Mouse (Mus musculus) lung, embryonic 14.5 days (tissue): Measurements from ENCODE around the gene Paxx. TPM values are rescaled to one million over a fixed set of nuclear protein-coding genes. Genes with fewer than 3 reads are reported as not detected.

Experiments used
- ATAC-seq: fragments of 200-750 bp; cut with Nextera tagmentation; 2 replicates; pipeline ENCODE4 v1.8.0; 2017; ENCODE audit warnings: mild to moderate bottlenecking, moderate TSS enrichment, moderate library complexity; ENCODE audit not compliant: insufficient read depth
- DNase-seq: peaks from one replicate; pipeline ENCODE4 v3.0.0-alpha.2; 2015
- H3K27ac ChIP-seq: fragments of 300-500 bp; sonication (generic); 2 replicates; pipeline ENCODE4 v1.5.1; 2014; ENCODE audit warnings: low read depth, mild to moderate bottlenecking, moderate library complexity
- H3K27me3 ChIP-seq: fragments of 300-500 bp; sonication (generic); 2 replicates; pipeline ENCODE4 v1.6.1; 2014; ENCODE audit warnings: low read length, control low read depth; ENCODE audit not compliant: insufficient read depth
- H3K36me3 ChIP-seq: fragments of 300-500 bp; sonication (generic); 2 replicates; pipeline ENCODE4 v1.6.1; 2014; ENCODE audit warnings: control low read depth; ENCODE audit not compliant: insufficient read depth
- H3K4me1 ChIP-seq: fragments of 300-500 bp; sonication (generic); 2 replicates; pipeline ENCODE4 v1.6.1; 2014; ENCODE audit warnings: antibody characterized with exemption, control low read depth; ENCODE audit not compliant: insufficient read depth
- H3K4me2 ChIP-seq: fragments of 300-500 bp; sonication (generic); 2 replicates; pipeline ENCODE4 v1.6.1; 2014; ENCODE audit warnings: mild to moderate bottlenecking
- H3K4me3 ChIP-seq: fragments of 300-500 bp; sonication (generic); 2 replicates; pipeline ENCODE4 v1.5.1; 2014; ENCODE audit warnings: low read depth, low read length
- H3K9ac ChIP-seq: fragments of 300-500 bp; sonication (generic); 2 replicates; pipeline ENCODE4 v1.6.1; 2014
- H3K9me3 ChIP-seq: fragments of 300-500 bp; sonication (generic); 2 replicates; pipeline ENCODE4 v1.6.1; 2016; ENCODE audit warnings: low read depth, low read length, control low read depth
- CTCF ChIP-seq: IDR thresholded peaks from 2 replicates; pipeline ENCODE4 v1.5.1; 2016; ENCODE audit warnings: antibody characterized with exemption, low read depth
- WGBS: fragments of 180-500 bp; shearing (Covaris S2); extraction: QIAGEN DNeasy Blood & Tissue Kit; methylation state at CpG from one replicate; pipeline ENCODE4 v1.1.7; 2014; 5-methylcytosine and 5-hydroxymethylcytosine counted together
- polyA plus RNA-seq: library from polyadenylated mRNA; unstranded; fragments of >200 nt; fragmentation: Nextera tagmentation; extraction: Ambion mirVana; gene quantifications from 2 replicates; pipeline ENCODE4 v1.2.1, GENCODE M21; 2014

Gene Paxx
- polyA plus RNA-seq, 1 experiment from 2014 or later, result 15.8 TPM

DNA sequence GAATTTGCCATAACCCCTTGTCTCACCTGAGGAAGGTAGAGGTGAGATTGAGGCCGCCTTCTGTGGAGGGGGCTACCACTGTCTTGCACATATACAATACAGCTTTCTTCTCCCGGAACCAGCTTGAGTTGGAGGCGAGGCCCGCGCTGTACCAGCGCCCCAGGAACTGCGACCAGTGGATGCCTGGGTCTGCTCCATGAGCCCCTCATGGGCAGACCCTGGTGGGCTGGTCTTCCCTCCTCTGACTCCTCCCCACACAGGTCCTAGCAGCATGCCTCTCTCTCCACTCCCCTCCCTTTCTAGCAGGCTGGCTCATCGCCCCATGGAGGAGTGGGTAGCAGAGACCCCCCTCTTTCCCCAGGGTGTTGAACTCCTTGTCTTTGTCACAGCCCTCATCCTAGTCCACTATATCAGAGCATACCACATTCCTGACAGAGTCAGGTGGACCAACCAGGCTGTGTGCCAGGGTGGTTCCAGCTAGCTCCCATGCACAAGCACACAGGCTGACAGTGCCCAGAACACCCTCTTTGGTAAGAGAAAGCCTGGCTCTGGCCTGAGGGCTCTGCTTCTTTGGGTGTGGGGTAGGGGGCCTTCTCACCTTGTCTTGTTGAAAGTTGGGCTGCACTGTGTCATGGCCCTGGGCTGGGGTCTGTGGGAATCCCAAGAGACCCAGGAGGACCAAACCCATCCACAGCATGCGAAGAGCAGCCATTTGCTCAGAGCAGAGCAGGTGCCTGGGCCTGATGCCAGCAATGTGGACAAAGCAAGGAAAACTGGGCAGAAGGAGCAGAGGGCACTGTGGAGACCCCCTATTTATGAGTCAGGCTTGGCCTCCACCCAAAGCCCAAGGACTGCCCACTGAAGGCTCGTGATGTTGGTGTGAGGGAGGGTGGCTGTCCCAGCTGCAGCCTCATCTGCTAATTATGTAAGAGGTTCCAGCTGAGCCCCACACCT lies 8.3 kb upstream of the Paxx start:
- Histone ChIP-seq H3K27me3 (no peaks in the 10 kb centered on the region), H3K4me1 (no peaks in the 10 kb centered on the region), H3K36me3 (no peaks in the 10 kb centered on the region), H3K9me3 (no peaks in the 10 kb centered on the region), H3K4me2 (no peak overlapping the region), H3K4me3 (no peak overlapping the region), H3K9ac (no peak overlapping the region), H3K27ac (no peak overlapping the region)
- TF ChIP-seq CTCF, result no peak
- peak; percentile 13 for DNase-seq
- 63% methylated on average over 10 of the region's 10 CpGs for WGBS
- ATAC-seq, result peak; percentile 42

DNA sequence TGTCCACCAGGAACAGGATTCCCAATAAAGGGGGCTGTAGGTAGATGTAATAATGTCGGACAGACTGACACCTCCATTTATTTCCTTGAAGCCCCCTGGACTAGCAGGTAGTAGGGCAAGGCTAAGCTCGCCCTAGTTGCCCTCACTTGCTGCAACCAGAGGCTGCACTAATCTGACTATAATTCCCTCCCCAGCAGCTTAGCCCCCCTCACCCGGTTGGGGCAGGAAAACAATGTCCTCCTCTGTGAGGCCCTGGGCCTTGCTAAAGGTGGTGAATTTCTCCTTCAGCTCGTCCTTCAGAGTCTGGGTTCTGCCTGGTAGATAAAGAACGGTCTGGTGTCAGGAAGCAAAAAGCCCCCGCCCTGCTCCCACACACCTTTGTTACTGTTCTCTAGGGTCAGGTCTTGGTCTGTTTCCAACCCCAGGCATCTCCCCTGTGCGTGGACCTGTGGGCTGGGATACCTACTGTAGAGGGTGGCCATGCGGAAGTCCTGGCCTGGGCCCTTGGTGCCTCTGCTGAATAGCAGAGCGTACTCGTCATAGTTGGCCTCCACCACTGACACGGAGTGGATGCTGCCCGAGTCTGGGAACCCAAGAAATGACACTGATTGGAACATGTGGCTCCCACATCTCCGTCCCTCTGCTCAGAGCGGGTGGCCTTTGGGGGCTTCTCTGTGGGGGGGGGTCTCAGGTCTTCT lies 6.9 kb upstream of the Paxx start:
- Histone ChIP-seq H3K27me3 (no peaks in the 10 kb centered on the region), H3K4me1 (no peaks in the 10 kb centered on the region), H3K4me2 (no peak overlapping the region), H3K36me3 (no peaks in the 10 kb centered on the region), H3K9ac (no peak overlapping the region), H3K9me3 (no peaks in the 10 kb centered on the region), H3K4me3 (no peak overlapping the region), H3K27ac (no peak overlapping the region)
- TF ChIP-seq CTCF, result no peak
- no peak for DNase-seq
- no peak for ATAC-seq
- WGBS, result 72% methylated on average over 14 of the region's 14 CpGs

DNA sequence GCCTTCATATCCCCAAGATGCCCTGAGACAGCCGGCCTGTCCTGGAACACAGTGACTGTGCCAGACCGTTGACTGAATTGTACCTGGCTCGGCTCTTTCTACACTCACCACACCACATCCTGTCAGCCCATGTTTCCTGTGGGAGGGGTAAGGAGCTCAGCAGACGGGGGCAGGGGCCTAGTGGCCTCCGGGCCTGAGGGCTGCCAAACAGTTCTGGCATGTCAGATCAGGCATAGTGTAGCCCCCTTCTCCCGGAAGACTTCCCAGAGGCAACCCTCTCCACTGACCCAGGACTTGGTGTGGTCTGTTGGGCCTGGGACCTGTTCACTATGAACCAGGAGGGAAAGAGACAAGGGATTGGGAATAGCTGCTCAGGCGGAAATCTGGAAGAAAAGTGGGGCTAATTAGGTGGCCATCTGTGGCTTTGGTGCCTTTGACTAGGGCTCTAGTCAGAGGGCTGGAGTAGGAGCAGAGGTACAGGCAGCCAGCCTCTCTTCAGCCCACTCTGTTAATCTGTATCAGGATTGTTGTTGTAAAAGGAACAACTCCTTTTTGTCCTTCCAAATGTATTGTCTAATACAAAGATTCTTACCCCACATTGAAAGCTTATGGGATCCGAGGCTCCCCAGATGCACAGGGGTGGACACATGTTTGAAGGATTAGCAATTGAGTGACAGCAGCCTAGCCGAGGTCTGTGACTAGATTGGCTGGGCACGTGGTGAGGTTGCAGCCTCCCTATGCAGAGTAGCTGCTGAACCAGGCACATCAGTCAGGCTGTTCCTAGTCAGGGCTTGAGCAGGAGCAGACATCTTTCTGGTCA lies 5.1 kb upstream of the Paxx start:
- no peak for ATAC-seq
- H3K9me3 ChIP-seq, result no peaks in the 10 kb centered on the region
- no peak overlapping the region for H3K4me3 ChIP-seq
- WGBS, result 48% methylated on average over 10 of the region's 10 CpGs
- H3K36me3 ChIP-seq, result no peaks in the 10 kb centered on the region
- H3K27ac ChIP-seq, result no peak overlapping the region
- H3K27me3 ChIP-seq, result no peaks in the 10 kb centered on the region
- no peaks in the 10 kb centered on the region for H3K4me1 ChIP-seq
- no peak overlapping the region for H3K4me2 ChIP-seq
- TF ChIP-seq CTCF, result no peak
- DNase-seq, result peak; percentile 4
- H3K9ac ChIP-seq, result no peak overlapping the region

DNA sequence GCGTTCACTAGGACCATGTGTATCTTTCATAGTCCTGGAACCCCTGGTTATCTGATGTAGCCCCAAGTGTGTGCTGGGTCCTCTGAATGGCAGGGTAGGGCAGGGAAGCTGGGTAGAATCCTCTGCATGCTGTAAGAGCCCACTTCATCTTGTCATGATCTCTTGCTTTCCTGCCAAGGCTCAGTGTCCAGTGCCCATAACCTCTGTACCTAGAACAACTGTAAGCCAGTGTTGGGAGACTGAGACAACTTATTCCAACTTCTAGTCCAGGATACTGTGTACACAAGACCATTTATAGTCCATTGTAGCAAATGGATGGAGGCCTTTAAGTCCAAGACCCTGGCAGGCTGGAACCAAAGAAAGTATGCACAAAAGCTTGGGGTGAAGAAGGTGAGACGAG lies 4.4 kb upstream of the Paxx start:
- Histone ChIP-seq H3K4me1 (no peaks in the 10 kb centered on the region), H3K4me2 (no peak overlapping the region), H3K27me3 (no peaks in the 10 kb centered on the region), H3K9me3 (no peaks in the 10 kb centered on the region), H3K36me3 (no peaks in the 10 kb centered on the region), H3K27ac (no peak overlapping the region), H3K9ac (no peak overlapping the region), H3K4me3 (no peak overlapping the region)
- 78% methylated on average over 2 of the region's 2 CpGs for WGBS
- no peak for TF ChIP-seq CTCF
- no peak for DNase-seq
- no peak for ATAC-seq

DNA sequence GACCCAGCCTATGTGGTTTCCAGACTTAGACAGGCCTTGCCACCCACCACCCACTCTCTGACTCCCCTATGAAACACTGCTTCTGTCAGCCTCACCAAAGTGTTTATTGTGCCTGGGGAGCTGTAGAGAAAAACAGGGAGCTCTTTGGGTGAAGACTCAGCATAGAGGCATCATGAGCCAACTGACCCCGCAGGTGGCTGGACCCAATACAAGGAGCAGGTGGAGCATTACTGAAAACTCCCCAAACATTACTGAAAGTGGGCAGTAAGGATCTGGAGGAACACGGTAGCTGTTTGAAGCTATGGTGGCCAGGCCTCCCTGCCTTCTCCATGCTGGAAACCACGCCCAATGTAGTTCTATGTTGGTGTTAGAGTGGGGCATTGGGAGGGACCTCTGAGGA lies 2.7 kb upstream of the Paxx start:
- DNase-seq (no peak), ATAC-seq (no peak)
- Histone ChIP-seq H3K36me3 (peaks cover 5% of the 10 kb centered on the region; the same call in 1 of the 2 replicates), H3K27ac (no peak overlapping the region), H3K4me1 (no peaks in the 10 kb centered on the region; the same call in 1 of the 2 replicates), H3K9me3 (no peaks in the 10 kb centered on the region), H3K9ac (no peak overlapping the region), H3K4me3 (no peak overlapping the region), H3K4me2 (no peak overlapping the region), H3K27me3 (no peaks in the 10 kb centered on the region)
- no peak for TF ChIP-seq CTCF
- WGBS, result 75% methylated on average over 3 of the region's 3 CpGs

DNA sequence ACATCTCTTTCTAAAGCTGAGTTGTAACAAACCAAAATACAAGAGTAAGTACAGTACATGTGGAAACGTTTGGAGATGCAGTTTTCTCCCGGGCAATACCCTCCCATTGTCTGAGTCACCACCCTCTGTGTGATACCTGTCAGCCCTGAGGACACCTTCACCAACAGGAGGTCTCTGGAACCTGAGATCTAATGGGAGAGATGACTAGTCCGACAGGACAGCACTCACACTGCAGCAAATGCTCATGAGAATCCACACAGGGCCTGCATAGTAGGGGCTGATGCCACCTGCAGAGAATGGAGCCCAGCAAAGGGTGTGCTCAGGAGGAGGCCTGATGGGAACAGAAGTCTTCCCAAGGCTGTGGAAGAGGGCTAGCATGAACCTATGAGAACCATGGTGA lies 513 bp upstream of the Paxx start:
- peaks cover 12% of the 10 kb centered on the region; the same call in 1 of the 2 replicates for H3K36me3 ChIP-seq
- WGBS, result 26% methylated on average over 3 of the region's 3 CpGs
- H3K4me1 ChIP-seq, result no peaks in the 10 kb centered on the region; the same call in 1 of the 2 replicates
- DNase-seq, result no peak
- no peaks in the 10 kb centered on the region for H3K9me3 ChIP-seq
- no peak for TF ChIP-seq CTCF
- peak overlapping the region; percentile 70 for H3K4me3 ChIP-seq
- H3K4me2 ChIP-seq, result peak overlapping the region; percentile 87
- no peaks in the 10 kb centered on the region for H3K27me3 ChIP-seq
- no peak for ATAC-seq
- H3K9ac ChIP-seq, result peak overlapping the region; percentile 35; the same call in 1 of the 2 replicates
- peak overlapping the region; percentile 88; the same call in 1 of the 2 replicates for H3K27ac ChIP-seq
